Mouse (Mus musculus): ENCODE data around the gene Gli1.
A peak's percentile ranks its signal among the peaks of the same experiment; 100 is the strongest.
"Not testable (repeated sequence)": the region's sequence is repeated elsewhere in the genome, so short reads cannot be mapped to it uniquely, and the experiment has no call there.

The Gli1 gene

DNA sequence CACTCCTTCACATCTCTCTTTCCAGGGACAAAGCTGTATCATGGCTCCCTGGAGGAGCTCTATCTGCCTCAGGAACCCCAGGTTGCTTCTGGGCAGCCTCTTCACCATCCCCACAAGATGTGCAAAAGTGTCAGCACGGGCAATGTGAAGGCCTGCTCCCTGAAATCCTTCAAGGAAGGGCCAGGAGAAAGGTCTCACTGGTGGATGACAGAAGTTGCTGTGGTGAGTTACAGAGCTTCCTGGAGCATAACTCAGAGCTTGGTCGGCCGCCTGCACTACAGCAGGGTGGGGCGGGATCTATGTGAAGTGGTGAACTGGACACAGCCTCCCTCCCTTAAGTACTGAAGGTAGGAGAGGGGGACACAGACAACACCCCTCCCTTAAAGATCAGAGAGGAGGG is 19.1 kb downstream of the Gli1 start:
- DNase-seq (ENCODE audit: low spot score in 2 of 2): no peak

DNA sequence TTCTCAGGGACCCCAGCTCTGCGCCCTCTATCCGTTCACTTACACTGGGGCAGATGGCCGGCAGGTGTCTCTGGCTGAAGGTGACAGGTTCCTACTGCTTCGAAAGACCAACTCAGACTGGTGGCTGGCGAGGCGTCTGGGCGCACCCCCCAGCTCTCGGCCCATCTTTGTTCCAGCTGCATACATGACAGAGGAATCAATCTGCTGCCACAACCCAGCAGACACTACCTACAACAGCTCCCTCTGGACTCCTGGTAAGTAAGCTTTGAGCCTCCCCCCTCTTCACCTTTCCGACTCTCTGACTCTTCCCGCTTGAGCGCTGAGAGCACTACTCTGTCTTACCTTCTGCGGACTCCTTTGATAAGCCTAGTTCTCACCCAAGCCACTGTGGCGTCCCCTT is 19.6 kb downstream of the Gli1 start:
- DNase-seq (ENCODE audit: low spot score in 2 of 2): no peak

DNA sequence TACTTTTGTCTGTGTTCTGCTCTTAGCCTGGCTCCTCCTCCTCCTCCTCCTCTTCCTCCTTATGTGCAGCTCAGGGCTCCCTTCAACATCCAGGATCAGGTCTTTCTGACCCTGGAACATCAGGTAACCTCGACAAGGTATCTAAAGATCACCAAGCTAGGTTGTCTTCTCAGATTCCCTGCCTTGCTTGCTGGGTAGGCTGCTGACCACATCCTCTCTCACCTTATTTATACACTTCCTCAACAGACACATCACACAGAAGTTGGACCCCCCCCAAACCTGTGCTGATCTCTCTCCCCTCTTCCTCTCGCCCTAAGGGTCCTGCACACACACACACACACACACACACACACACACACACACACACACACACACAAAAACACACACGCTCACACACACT is 20.2 kb downstream of the Gli1 start, which contains the start of gene Arhgap9:
Gene Arhgap9 (plus strand): TSS at position 344 of the 400 bp plus-strand sequence.
- DNase-seq (ENCODE audit: low spot score in 2 of 2): peak; percentile 57 to 61

DNA sequence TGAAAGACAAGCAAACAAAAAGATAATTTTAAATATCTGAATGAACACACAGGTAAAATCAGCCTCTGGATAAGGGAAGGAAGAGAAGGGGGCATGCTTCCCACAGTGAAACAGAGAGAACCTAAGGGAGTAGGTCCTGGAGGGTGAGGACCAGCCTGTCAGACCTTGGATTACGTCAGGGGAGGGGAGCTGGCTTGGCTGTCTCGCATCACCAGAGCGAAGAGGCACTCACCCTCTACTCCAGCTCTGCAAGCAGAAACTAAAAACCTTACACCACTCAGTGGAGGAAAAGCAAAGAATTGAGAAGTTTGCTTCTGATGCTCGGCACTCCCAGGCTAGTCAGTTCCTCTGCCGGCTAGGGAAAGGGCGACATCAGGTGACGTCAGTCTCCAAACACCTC is 21.8 kb downstream of the Gli1 start:
- DNase-seq (ENCODE audit: low spot score in 2 of 2): no peak

DNA sequence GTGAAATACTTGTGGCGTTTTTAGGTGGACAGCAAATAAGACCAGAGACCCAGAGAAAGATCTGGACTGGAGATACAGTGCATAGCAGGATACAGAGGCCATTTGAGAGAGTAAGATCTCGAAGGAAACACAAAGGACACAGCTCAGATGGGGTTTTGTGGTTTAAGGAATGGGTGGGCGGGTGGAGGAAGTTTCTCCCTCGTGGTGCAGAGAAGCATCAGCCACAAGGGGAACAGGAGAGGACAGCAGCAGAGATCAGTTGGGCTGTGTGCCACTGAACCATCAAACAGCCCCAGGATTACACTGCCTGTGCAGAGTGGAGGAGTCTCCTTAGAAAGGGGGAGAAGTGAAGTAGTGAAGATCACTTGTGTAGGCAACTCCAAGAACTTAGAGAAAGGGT is 23.8 kb downstream of the Gli1 start:
- DNase-seq (ENCODE audit: low spot score in 2 of 2): no peak

DNA sequence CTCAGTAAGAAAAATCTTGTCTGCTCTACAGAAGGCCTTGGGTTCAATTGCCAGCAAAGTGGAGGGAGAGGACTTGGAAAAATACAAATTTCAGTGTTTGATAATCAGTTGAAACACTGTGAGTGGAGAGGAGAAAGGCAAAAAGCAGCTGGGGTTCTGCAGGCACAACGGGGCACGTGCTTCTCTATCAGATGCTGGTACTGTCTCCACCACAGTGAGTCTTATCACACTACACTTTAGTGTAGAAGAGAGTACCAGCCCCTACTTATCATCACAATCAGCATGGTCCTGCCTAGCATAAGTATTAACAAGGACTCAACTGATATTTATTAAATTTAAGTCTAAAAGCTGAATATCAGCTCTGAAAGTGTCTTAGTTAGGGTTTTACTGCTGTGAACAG is 24.5 kb downstream of the Gli1 start:
- no peak for DNase-seq (ENCODE audit: low spot score in 2 of 2)

DNA sequence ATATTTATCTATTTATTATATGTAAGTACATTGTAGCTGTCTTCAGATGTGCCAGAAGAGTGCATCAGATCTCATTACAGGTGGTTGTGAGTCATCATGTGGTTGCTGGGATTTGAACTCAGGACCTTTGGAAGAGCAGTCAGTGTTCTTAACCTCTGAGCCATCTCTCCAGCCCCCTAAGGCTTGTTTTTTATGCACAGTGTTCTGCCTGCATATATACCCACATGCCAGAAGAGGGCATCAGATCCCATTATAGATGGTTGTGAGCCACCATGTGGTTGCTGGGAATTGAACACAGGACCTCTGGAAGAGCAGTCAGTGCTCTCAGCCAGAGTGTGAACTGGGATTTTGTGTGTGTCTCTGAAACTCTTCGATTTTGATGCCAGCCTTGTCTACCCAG is 26.8 kb downstream of the Gli1 start:
- not testable (repeated sequence) for DNase-seq (ENCODE audit: low spot score in 2 of 2)

DNA sequence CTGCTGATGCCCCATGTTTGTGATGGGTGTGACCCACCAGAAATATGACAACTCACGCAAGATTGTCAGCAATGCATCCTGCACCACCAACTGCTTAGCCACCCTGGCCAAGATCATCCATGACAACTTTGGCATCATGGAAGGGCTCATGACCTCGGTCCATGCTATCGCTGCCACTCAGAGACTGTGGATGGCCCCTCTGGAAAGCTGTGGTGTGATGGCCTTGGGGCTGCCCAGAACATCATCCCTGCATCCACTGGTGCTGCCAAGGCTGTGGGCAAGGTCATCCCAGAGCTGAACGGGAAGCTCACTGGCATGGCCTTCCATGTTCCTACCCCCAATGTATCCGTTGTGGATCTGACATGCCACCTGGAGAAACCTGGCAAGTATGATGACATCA is 28.3 kb downstream of the Gli1 start:
- DNase-seq (ENCODE audit: low spot score in 2 of 2): not testable (repeated sequence)

DNA sequence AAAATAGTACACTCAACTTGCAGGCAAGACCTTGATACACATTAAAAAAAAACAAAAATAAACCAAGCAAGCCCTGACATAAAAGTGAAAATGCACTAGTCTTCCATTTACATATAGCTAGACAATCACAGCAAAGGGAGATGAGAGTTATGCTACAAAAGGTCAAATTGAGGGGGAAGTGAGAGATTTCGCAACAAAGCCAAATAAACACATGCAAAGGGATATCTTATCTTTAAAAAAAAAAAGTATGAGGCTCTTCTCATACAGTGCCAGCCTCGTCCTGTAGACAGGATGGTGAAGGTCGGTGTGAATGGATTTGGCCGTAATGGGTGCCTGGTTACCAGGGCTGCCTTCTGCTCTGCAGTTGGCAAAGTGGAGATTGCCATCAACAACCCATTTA is 28.9 kb downstream of the Gli1 start:
- DNase-seq (ENCODE audit: low spot score in 2 of 2): no peak

DNA sequence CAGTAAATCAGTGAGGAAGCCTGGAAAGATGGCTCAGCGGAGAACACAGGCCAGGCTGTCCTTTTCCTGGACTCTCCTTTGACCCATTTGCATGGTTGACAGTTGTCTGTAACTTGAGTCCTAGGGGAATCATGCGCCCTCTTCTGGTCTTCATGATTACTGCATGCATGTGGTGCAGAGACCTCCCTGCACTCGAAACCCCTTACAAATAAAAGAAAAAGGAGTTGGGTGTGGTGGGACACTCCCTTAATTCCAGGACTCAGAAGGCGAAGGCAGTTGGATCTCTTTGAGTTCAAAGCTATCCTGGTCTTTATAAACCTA is 29.5 kb downstream of the Gli1 start:
- peak; percentile 77 to 82 for DNase-seq (ENCODE audit: low spot score in 2 of 2)

DNA sequence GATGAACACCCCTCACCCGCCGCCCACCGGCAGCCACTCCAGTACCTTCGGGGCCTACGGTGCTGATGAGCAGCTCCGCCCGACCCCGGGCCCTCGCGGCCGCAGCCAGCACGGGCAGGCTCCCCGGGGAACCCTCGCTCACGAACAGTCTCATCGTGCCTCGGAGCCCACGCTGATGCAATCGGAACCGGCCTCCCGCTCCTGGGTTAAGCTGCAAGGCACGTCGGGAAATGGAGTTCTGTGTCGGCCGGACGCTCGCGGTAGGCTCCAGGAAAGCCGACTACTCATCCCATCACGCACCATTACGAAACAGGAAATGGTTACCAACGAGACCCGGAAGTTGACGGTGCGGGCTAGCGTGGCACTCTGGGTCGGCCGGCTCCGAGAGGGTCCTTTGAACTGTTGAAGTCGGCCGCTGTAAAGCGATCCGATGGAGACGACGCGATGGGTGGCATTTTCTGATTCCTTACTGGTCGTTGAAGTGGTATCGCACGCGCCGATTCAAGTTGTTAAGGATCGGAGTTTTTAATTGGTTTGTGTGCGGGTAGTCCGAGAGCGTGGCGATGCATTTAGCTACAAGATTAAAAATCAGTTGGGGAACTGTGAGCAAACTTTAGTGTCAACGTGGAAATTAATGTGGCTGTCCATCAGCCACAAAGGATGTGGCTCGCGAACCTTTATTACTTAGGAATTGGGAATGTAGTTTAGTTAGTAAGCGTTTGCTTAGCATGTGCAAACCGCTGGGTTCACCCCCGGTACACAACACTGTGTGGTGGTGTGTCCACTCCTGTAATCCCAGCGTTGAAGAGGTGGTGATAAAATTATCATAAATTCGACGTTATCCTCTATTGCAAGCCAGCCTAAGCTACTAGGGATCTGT is 30.1 kb downstream of the Gli1 start, which contains the start of gene Mars:
Gene Mars (minus strand): TSS at position 311 of the 880 bp plus-strand sequence.
- DNase-seq (ENCODE audit: low spot score in 2 of 2): peak; percentile 96 to 97

DNA sequence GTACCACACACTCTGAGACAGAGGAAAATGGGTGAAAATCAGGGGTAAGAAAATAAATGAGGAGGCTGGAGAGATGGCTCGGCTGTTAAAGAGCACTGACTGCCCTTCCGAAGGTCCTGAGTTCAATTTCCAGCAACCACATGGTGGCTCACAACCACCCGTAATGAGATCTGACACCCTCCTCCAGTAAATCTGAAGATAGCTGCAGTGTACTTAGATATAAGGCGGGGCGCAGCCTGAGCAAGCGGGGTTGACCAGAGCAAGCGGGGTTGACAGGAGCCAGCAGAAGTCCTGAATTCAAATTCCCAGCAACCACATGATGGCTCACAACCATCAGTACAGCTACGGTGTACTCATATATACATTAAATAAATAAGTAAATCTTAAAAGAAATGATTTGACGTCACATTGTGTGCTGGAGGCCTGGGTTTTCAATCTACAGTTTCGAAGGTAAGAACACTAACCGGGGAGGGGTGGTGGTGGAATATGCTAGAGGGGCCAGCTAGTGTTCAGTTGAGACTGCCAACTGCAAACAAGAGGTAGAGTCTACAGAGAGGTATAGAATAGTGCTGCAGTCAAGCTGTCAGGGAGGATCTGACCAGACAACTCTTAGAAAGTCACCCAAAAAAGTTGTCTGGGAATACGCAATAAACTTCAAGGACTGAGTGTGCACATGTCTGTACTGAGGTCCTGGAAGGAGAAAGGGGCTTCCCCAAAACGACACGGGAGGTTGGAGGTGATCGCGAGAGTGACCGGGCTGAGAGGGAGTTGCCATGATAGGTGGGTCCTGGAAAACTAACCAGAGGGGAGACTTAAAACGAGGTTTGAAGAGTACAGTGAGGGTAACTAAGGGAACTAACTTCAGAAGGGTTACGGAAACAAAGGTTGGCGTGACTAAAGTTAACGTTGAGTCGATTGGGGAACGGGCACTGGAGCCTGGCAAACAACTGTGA is 31.0 kb downstream of the Gli1 start:
- no peak for DNase-seq (ENCODE audit: low spot score in 2 of 2)

DNA sequence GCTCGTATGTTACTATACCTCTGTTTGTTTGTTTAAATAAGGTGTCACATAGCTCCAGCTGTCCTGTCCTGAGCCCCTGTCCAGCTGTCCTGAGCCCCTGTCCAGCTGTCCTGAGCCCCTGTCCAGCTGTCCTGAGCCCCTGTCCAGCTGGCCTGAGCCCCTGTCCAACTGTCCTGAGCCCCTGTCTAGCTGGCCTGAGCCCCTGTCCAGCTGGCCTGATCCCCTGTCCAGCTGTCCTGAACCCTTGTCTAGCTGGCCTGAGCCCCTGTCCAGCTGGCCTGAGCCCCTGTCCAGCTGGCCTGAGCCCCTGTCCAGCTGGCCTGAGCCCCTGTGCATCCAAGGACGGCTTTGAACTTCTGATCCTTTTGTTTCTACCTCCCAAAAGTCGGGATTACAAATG is 32.6 kb downstream of the Gli1 start:
- DNase-seq (ENCODE audit: low spot score in 2 of 2): not testable (repeated sequence)

DNA sequence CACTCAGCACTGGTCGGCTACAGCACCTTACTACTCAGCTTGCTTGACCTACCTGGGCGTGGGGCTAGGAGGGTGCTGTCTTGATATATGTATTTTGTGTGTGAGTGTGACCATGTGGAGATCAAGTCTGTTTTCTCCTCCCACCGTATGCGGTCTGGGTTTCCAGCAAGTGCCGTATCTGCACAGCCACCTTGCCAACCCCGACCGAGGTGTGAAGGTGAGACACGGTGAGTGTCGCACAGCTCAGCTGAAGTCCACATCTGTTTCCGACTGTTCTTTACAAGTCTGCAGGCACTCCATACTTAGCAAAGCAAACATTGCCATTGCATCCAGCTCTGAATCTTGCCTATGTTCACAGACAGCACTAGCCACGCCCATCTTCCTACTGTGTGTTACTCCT is 38.6 kb downstream of the Gli1 start:
- DNase-seq (ENCODE audit: low spot score in 2 of 2): no peak

DNA sequence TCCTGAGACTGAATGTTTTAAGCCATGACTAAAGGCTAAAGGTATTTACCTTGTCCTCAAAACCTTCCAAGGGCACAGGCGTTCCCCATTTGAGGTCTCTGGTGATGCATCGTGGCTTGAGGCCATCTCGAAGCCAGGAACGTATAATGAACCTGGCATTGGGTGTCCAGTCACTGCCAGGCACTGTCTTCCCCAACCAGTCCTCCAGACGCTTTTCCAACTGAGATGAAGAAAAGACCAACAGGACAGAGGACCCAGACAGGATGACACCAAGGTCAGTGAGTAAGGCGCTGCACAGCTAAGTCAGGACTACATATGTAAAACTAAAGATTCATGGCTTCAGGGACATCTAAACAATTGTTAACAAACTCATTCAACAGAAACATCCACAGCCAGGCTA is 41.4 kb downstream of the Gli1 start:
- no peak for DNase-seq (ENCODE audit: low spot score in 2 of 2)

DNA sequence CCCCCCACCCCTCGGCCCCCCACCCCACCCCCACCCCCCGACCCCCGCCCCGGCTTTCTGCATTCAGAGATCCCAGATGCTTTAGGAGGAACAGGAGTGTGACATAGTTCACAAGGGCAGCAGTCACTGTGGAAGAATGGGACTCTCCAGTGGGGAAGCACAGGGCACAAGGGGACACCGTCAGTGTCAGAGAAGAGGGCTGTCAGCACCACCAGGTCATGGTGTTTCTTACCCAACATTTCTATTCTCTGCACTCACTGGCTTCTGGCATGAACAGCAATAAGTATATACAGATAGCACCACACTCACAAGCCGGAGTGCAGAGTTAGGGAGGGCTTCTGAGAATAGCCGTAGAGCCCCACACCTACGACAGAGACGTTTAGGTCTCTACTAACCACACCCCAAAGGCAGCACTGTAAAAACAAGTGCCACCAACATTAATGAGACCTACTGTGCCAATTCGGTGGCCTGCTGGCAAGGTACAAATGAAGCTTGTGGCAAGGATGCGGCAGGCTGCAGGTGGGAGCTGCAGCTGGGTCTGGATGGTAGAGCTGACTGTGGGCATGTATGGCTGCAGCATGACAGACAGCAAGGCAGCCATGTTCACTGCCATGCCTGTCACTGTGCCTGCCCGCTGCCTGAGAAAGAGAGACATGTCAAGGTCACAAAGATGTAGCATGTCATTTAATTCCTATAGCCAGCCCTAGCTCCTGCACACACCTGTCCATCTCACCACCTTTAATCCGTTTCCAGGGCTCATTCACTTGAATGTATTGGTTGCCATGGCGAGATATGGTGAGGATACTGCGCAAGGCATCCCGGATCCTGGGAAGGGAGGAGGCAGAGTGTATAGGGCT is 44.5 kb downstream of the Gli1 start:
- DNase-seq (ENCODE audit: low spot score in 2 of 2): no peak

DNA sequence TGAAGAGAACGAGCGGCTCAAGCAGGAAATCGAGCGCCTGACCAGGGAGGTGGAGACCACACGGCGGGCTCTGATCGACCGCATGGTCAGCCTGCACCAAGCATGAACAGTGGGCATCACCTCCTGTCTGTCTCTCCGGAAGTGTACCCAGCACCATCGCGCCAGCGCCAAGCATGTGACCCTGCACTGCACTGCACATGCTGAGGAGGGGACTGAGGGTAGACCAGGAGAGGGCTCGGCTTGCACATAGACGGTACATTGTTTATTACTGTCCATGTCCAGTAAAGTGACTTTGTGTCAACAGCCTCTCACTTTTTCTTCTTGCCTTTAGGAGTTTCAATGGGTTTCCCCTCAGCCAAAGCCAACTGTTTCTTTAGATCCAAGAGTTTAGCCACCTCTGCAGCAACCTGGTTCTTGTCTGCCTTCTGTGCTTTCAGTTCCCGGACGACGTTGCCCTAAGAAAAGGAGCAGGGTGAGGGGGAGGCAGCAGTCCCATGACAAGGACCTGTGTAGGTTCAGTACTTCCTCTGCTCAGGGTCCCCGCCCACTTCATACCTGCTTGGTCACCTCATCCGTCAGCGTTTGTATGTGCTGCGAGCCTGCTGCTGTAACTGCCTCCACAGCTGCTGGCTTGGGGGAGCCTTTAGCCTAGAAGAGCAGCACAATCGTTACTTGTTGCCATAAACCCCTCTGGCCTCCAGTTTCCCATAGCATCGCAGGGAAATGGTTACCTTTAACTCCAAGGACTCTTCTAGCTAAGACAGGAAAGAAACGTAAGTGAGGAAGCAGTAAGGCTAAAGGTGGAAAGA is 45.6 kb downstream of the Gli1 start:
- no peak for DNase-seq (ENCODE audit: low spot score in 2 of 2)

DNA sequence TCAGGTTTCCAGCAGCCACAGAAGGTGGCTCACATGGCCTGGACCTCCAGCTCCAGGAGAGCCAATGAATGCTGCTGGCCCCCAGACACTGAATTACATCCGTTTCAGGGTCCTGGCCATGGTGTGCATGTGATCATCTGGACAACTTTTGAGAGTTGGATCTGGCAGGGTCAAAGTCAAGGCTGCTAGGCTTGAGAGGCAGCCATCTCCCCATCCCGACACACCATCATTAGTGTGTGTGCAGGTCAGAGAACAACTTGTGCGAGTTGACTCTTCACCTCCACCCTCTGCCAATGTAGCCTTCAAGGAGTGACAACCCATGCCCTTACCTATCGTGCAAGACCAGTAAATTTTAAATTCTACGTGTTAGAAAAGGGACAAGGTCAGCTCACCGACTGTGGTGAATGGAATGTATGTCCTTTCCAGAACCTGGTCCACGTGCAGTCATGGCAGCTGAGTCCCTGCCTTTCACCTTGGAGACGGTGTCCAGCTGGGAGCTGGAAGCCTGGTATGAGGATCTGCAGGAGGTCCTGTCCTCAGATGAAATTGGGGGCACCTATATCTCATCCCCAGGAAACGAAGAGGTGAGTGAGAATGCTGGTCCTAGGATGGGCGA is 46.8 kb downstream of the Gli1 start:
- no peak for DNase-seq (ENCODE audit: low spot score in 2 of 2)

DNA sequence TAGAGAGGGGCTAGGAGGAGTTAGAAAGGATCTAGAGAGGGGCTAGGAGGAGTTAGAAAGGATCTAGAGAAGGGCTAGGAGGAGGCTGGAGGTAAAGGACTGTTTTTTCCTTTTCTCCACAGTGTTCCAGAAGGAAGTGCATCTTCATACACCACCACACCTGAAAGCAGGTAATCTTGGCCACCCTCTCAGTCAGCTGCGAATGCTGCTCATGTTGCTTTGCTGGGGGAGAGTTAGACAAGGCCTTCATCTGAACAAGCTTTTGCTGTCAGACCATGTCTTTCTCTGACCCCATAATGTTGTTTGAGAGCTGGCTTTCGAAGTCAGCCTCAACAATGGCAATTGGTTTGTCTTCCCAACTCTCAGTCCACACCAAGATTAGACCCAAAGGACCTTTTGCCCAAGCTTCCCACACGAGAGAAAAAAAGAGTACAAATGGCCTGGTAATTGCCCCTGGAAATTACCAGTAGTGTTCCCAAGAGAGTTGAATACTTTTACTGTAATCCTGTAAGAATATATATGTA is 48.1 kb downstream of the Gli1 start:
- DNase-seq (ENCODE audit: low spot score in 2 of 2): no peak

DNA sequence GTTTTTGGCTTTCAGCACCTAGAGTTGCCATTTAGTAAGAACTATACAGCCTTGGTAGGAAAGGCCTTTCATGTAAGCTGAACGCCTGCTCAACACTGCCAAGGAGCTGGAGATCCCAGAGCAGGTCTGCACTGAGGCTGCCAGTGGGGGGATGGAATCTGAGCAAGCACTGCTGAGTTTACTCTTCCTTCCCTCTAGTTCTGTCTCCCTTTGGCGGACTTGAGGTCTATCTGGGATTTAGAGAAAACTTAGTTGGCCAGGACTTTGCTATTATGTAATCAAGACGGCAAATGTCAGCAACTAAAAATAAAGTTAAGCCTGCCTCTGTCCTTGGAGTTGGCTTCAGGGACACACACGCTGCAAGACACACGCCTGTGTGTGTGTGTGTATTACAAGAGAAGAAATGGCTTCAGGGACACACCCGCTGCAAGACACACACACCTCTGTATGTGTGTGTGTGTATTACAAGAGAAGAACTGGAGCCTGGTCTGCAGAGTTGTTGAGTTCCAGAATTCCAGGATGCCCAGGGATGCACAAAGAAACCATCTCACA is 48.7 kb downstream of the Gli1 start:
- DNase-seq (ENCODE audit: low spot score in 2 of 2): no peak
